Mouse (Mus musculus): ENCODE data around the gene Retsat. TPM values are rescaled to one million over a fixed set of nuclear protein-coding genes. Genes with fewer than 3 reads are reported as not detected.

Gene Retsat
- polyA plus RNA-seq, 2 experiments, result 5.3 to 11.1 TPM

DNA sequence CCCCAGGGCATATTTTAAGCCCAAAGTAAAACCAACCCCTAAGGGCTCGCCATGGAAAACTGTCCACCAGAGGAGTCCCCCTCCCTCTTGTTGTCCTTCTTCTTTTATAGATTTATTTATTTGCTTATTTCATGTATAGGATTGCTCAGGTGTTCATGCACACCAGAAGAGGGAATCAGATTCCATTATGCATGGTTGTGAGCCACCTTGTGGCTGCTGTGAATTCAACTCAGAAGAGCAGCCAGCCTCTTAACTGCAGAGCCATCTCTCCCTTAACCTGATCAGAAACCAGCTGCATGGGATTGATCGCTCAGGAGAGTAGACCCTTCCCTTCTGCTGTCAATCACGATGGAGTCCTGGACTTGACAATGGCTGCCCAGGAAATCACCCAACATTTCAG lies 38.7 kb downstream of the Retsat start:
- DNase-seq (ENCODE audit: low read depth in 3 of 3, low spot score in 3 of 3) (no peak), ATAC-seq (ENCODE audit: insufficient read depth) (no peak)
- no peak overlapping the region for H3K9ac ChIP-seq (replicated peaks)
- TF ChIP-seq CTCF (IDR thresholded peaks at IDR 0.05; ENCODE audit: low read depth), result peak; percentile 29; the same call in 1 of the 2 replicates
- TF ChIP-seq EP300 (IDR thresholded peaks at IDR 0.05; ENCODE audit: low read depth), result no peak
- H3K4me2 ChIP-seq (ENCODE audit: low read depth), result no peak overlapping the region
- no peaks in the 10 kb centered on the region for H3K27me3 ChIP-seq (ENCODE audit: control insufficient read depth, insufficient read depth, low read length)
- no peak overlapping the region for H3K27ac ChIP-seq
- H3K4me3 ChIP-seq (ENCODE audit: insufficient read depth in 1 of 2, low read depth in 2 of 2, low read length in 2 of 2), result no peak overlapping the region
- WGBS (ENCODE audit: insufficient replicate concordance), result 53% methylated on average over 3 of the region's 3 CpGs
- no peaks in the 10 kb centered on the region for H3K9me3 ChIP-seq (ENCODE audit: control insufficient read depth, low read length)
- H3K4me1 ChIP-seq (replicated peaks; ENCODE audit: control insufficient read depth in 2 of 2, insufficient read depth in 2 of 2, low read length in 1 of 2), result peaks cover 0 to 5% of the 10 kb centered on the region in 2 experiments; a peak in 2 of 4 replicates
- H3K36me3 ChIP-seq (replicated peaks; ENCODE audit: control insufficient read depth, insufficient read depth, low read depth), result no peaks in the 10 kb centered on the region

DNA sequence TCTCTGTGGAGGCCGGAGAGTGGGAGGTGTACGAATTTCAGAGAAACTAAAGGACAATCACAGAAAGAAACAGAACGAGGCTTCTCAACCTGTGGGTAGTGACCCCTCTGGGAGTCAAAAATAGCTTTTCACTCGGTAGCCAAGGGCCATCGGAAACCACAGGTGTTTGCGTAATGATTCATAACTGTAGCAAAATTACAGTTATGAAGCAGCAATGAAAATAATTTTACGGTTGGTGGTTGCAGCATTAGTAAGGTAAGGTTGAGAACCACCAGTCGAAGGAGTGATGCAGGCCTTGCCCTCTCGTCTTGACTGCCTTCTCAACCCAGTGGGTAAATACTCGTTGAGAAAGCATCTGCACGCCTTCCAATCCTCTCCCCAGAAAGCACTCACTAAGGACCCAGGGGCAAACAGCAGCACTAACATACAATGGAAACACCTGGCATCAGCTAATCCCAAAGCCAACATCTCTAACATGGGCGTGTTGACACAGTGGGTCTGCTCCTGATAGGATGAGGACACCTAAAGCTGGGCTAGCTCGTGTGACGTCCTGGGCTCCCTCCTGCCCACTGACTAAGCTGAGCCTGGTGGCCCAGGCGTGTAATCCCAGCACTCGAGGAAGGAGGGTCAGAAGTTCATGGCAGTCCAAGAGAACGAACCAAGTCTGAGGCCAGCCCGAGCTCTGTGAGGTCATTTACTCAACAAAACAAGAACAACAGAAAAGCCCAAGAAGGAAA lies 43.1 kb downstream of the Retsat start:
- WGBS (ENCODE audit: insufficient replicate concordance), result 59% methylated on average over 18 of the region's 18 CpGs
- Histone ChIP-seq H3K4me2 (ENCODE audit: low read depth) (no peak overlapping the region), H3K9me3 (ENCODE audit: control insufficient read depth, low read length) (no peaks in the 10 kb centered on the region), H3K4me3 (ENCODE audit: insufficient read depth in 1 of 2, low read depth in 2 of 2, low read length in 2 of 2) (no peak overlapping the region), H3K4me1 (replicated peaks; ENCODE audit: control insufficient read depth in 2 of 2, insufficient read depth in 2 of 2, low read length in 1 of 2) (0 out of 4 replicates have a peak, but pooled peaks cover 0 to 2% of the 10 kb centered on the region in 2 experiments), H3K27ac (no peak overlapping the region), H3K9ac (replicated peaks) (no peak overlapping the region), H3K27me3 (ENCODE audit: control insufficient read depth, insufficient read depth, low read length) (no peaks in the 10 kb centered on the region), H3K36me3 (replicated peaks; ENCODE audit: control insufficient read depth, insufficient read depth, low read depth) (no peaks in the 10 kb centered on the region)
- no peak for ATAC-seq (ENCODE audit: insufficient read depth)
- DNase-seq (ENCODE audit: low read depth in 3 of 3, low spot score in 3 of 3), result no peak
- TF ChIP-seq EP300 (IDR thresholded peaks at IDR 0.05; ENCODE audit: low read depth), result no peak

DNA sequence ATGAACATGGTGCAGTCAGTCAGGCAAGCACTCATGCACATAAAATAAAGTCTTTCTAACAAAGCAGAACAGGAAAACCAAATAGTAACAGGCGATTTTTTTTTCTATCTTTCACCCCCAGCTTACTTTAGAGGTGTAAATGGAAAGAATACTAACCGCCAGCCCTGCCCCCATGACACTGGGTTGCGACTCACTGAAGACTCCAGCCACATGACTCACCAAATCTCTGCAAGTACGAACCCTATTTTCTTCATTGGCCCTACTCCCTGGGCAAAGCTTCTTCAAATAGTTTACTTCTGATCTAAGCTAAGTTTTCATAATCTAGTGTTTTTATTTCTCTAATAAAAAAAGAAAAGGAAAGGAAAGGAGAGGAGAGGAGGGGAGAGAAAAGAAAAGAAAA lies 46.3 kb downstream of the Retsat start:
- Histone ChIP-seq H3K4me2 (ENCODE audit: low read depth) (no peak overlapping the region), H3K27me3 (ENCODE audit: control insufficient read depth, insufficient read depth, low read length) (no peaks in the 10 kb centered on the region), H3K4me3 (ENCODE audit: insufficient read depth in 1 of 2, low read depth in 2 of 2, low read length in 2 of 2) (no peak overlapping the region), H3K4me1 (replicated peaks; ENCODE audit: control insufficient read depth in 2 of 2, insufficient read depth in 2 of 2, low read length in 1 of 2) (0 out of 4 replicates have a peak, but pooled peaks cover 0 to 2% of the 10 kb centered on the region in 2 experiments), H3K36me3 (replicated peaks; ENCODE audit: control insufficient read depth, insufficient read depth, low read depth) (no peaks in the 10 kb centered on the region), H3K27ac (no peak overlapping the region), H3K9me3 (ENCODE audit: control insufficient read depth, low read length) (no peaks in the 10 kb centered on the region), H3K9ac (replicated peaks) (no peak overlapping the region)
- DNase-seq (ENCODE audit: low read depth in 3 of 3, low spot score in 3 of 3), result no peak
- 42% methylated on average over 4 of the region's 4 CpGs for WGBS (ENCODE audit: insufficient replicate concordance)
- no peak for ATAC-seq (ENCODE audit: insufficient read depth)
- TF ChIP-seq EP300 (IDR thresholded peaks at IDR 0.05; ENCODE audit: low read depth) (no peak), CTCF (IDR thresholded peaks at IDR 0.05; ENCODE audit: low read depth) (no peak)

DNA sequence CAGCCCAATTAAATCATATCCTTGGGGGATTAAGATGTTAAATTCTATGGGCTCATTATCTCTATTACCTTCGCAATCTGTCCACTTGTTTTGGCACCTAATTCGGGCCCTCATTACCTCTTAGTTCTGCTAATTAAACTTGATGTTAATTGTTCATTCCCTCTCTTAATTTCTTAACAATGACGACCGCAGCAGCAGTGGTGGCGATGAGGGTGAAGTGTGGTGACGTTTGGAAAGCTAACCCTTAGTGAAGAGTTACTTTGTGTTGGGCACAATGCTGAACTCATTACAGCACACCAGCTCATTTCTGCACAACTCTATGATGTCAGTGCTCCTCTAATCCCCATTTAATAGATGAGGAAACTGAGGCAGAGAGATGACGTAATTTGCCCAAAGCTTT lies 47.1 kb downstream of the Retsat start:
- no peaks in the 10 kb centered on the region for H3K27me3 ChIP-seq (ENCODE audit: control insufficient read depth, insufficient read depth, low read length)
- DNase-seq (ENCODE audit: low read depth in 3 of 3, low spot score in 3 of 3) (no peak), ATAC-seq (ENCODE audit: insufficient read depth) (no peak)
- H3K9me3 ChIP-seq (ENCODE audit: control insufficient read depth, low read length), result no peaks in the 10 kb centered on the region
- H3K4me2 ChIP-seq (ENCODE audit: low read depth), result no peak overlapping the region
- no peaks in the 10 kb centered on the region for H3K36me3 ChIP-seq (replicated peaks; ENCODE audit: control insufficient read depth, insufficient read depth, low read depth)
- no peak overlapping the region for H3K27ac ChIP-seq
- H3K4me3 ChIP-seq (ENCODE audit: insufficient read depth in 1 of 2, low read depth in 2 of 2, low read length in 2 of 2), result no peak overlapping the region
- no peak overlapping the region for H3K9ac ChIP-seq (replicated peaks)
- 69% methylated on average over 7 of the region's 7 CpGs for WGBS (ENCODE audit: insufficient replicate concordance)
- H3K4me1 ChIP-seq (replicated peaks; ENCODE audit: control insufficient read depth in 2 of 2, insufficient read depth in 2 of 2, low read length in 1 of 2), result 0 out of 4 replicates have a peak, but pooled peaks cover 0 to 2% of the 10 kb centered on the region in 2 experiments
- TF ChIP-seq EP300 (IDR thresholded peaks at IDR 0.05; ENCODE audit: low read depth) (no peak), CTCF (IDR thresholded peaks at IDR 0.05; ENCODE audit: low read depth) (no peak)

DNA sequence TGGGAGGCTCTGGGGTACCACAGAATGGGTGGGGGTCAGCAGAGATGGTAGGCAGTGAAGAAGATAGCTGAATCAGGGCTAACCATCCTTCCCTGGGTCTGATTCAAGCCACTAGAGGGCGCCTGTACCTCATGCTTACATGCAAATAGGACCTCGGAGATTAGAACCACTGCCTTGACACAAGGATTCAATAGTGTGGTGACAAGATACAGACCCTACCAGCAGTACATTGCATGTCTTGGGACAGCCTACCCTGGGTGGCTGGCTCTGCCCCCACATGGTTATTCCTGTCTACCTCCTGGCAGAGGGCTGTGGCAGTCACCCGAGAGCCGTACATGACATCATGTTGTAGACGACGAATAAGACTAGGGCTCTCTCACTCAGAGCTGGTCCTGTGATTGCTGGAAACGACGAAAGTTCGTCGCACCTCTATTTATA lies 49.1 kb downstream of the Retsat start:
- no peaks in the 10 kb centered on the region for H3K4me1 ChIP-seq (replicated peaks; ENCODE audit: control insufficient read depth in 2 of 2, insufficient read depth in 2 of 2, low read length in 1 of 2)
- no peak overlapping the region for H3K4me2 ChIP-seq (ENCODE audit: low read depth)
- H3K27me3 ChIP-seq (ENCODE audit: control insufficient read depth, insufficient read depth, low read length), result no peaks in the 10 kb centered on the region
- no peak overlapping the region for H3K9ac ChIP-seq (replicated peaks)
- TF ChIP-seq CTCF (IDR thresholded peaks at IDR 0.05; ENCODE audit: low read depth) (peak; percentile 83), EP300 (IDR thresholded peaks at IDR 0.05; ENCODE audit: low read depth) (no peak)
- no peak for ATAC-seq (ENCODE audit: insufficient read depth)
- H3K27ac ChIP-seq, result no peak overlapping the region
- no peaks in the 10 kb centered on the region for H3K9me3 ChIP-seq (ENCODE audit: control insufficient read depth, low read length)
- 47% methylated on average over 10 of the region's 10 CpGs for WGBS (ENCODE audit: insufficient replicate concordance)
- H3K4me3 ChIP-seq (ENCODE audit: insufficient read depth in 1 of 2, low read depth in 2 of 2, low read length in 2 of 2), result no peak overlapping the region
- H3K36me3 ChIP-seq (replicated peaks; ENCODE audit: control insufficient read depth, insufficient read depth, low read depth), result no peaks in the 10 kb centered on the region
- DNase-seq (ENCODE audit: low read depth in 3 of 3, low spot score in 3 of 3), result peak in 1 of 3 experiments; percentile 23

Data from liver, embryonic 14.5 days (tissue).